11 mouse cellular contexts compared by ENCODE assay signal in genomic region chr9:111571619-111572018, GRCm38 (mm10).
DNase-seq lines count a peak whose midpoint lies in the region; ATAC-seq and TF ChIP-seq lines count a peak whose summit lies in the region.
"Had no signal": no experiment of that assay in that cellular context is flagged by ENCODE, and none has a peak within 500 bp of the region (broad histone marks: within the 10 kb centered on the region; RNA-seq: fewer than 3 reads in every experiment).

No protein-coding gene starts in this region.

- H3K9ac ChIP-seq in kidney, postnatal 0 days (ENCODE audit: low read depth, low read length), result no peak overlapping the region
- no peak overlapping the region for H3K9ac ChIP-seq in ES-Bruce4 (ENCODE audit: low read depth, poor library complexity, severe bottlenecking)
- no peak overlapping the region for H3K9ac ChIP-seq in embryonic facial prominence, embryonic 11.5 days (replicated peaks; ENCODE audit: low read length)
- H3K9ac ChIP-seq: neural tube, embryonic 13.5 days had no signal

- peak; percentile 25 to 44 for DNase-seq in cerebellum, postnatal 10 days
- DNase-seq in cerebellum, adult 8-10 months, result no peak
- peak; percentile 62 for DNase-seq in kidney, postnatal 0 days (ENCODE audit: low spot score)
- DNase-seq in kidney, adult 11 months, result no peak
- peak; percentile 9 for DNase-seq in embryonic facial prominence, embryonic 11.5 days (ENCODE audit: low spot score)
- no peak for DNase-seq in urinary bladder, postnatal 36 days (ENCODE audit: low spot score in 2 of 2)
- DNase-seq in frontal cortex, postnatal 36 days (ENCODE audit: low spot score in 2 of 2), result no peak
- DNase-seq: cerebellum, postnatal 25 days had no signal

- H3K27me3 ChIP-seq in kidney, postnatal 0 days (ENCODE audit: insufficient read depth, low read length), result no peaks in the 10 kb centered on the region
- no peaks in the 10 kb centered on the region for H3K27me3 ChIP-seq in ES-Bruce4 (ENCODE audit: control insufficient read depth, insufficient read depth, low read length, poor library complexity, severe bottlenecking)
- H3K27me3 ChIP-seq in embryonic facial prominence, embryonic 11.5 days (ENCODE audit: control insufficient read depth, insufficient read depth, low read length), result no peaks in the 10 kb centered on the region
- H3K27me3 ChIP-seq: neural tube, embryonic 13.5 days had no signal

- TF ChIP-seq EP300 in ES-Bruce4 (IDR thresholded peaks at IDR 0.05; ENCODE audit: insufficient read depth, low read depth, low read length), result no peak

- no peak overlapping the region for H3K27ac ChIP-seq in kidney, postnatal 0 days
- no peak overlapping the region for H3K27ac ChIP-seq in ES-Bruce4 (ENCODE audit: insufficient read depth, low read length)
- H3K27ac ChIP-seq in embryonic facial prominence, embryonic 11.5 days (replicated peaks; ENCODE audit: low read depth, low read length), result no peak overlapping the region
- H3K27ac ChIP-seq: neural tube, embryonic 13.5 days had no signal

- H3K4me3 ChIP-seq in kidney, postnatal 0 days (replicated peaks; ENCODE audit: low read depth, low read length), result no peak overlapping the region
- H3K4me3 ChIP-seq in ES-Bruce4 (ENCODE audit: low read depth, low read length), result no peak overlapping the region
- no peak overlapping the region for H3K4me3 ChIP-seq in embryonic facial prominence, embryonic 11.5 days (ENCODE audit: low read depth, low read length)
- H3K4me3 ChIP-seq: neural tube, embryonic 13.5 days had no signal

- TF ChIP-seq CTCF in kidney, postnatal 0 days (IDR thresholded peaks at IDR 0.05; ENCODE audit: low read depth), result peak; percentile 48; the same call in 1 of the 2 replicates
- TF ChIP-seq CTCF in ES-Bruce4 (IDR thresholded peaks at IDR 0.05; ENCODE audit: low read depth, low read length), result peak; percentile 13

- no peak for ATAC-seq in kidney, postnatal 0 days (replicated peaks; ENCODE audit: low FRiP score, low read depth)
- ATAC-seq in embryonic facial prominence, embryonic 11.5 days (replicated peaks; ENCODE audit: insufficient number of reproducible peaks, low FRiP score, low TSS enrichment, low read depth), result no peak
- ATAC-seq: inflammation-experienced regulatory T-cells, adult 6 months had no signal

- H3K36me3 ChIP-seq in kidney, postnatal 0 days (ENCODE audit: insufficient read depth, low read length), result no peaks in the 10 kb centered on the region
- no peaks in the 10 kb centered on the region for H3K36me3 ChIP-seq in ES-Bruce4 (ENCODE audit: control insufficient read depth, insufficient read depth, low read length, poor library complexity, severe bottlenecking)
- no peaks in the 10 kb centered on the region for H3K36me3 ChIP-seq in embryonic facial prominence, embryonic 11.5 days (replicated peaks; ENCODE audit: control insufficient read depth, insufficient read depth, low read depth, low read length)
- H3K36me3 ChIP-seq: neural tube, embryonic 13.5 days had no signal

- 81% methylated on average over 5 of the region's 5 CpGs for WGBS in kidney, postnatal 0 days
- 91% methylated on average over 5 of the region's 5 CpGs for WGBS in embryonic facial prominence, embryonic 11.5 days

- TF ChIP-seq POLR2A in ES-Bruce4 (IDR thresholded peaks at IDR 0.05; ENCODE audit: insufficient read depth, low read length), result no peak

- no peaks in the 10 kb centered on the region for H3K9me3 ChIP-seq in kidney, postnatal 0 days (replicated peaks; ENCODE audit: low read length)
- H3K9me3 ChIP-seq in ES-Bruce4 (replicated peaks; ENCODE audit: control insufficient read depth, insufficient read depth, low read length, poor library complexity, severe bottlenecking), result no peaks in the 10 kb centered on the region
- H3K9me3 ChIP-seq in embryonic facial prominence, embryonic 11.5 days (replicated peaks; ENCODE audit: control insufficient read depth, low read length), result no peaks in the 10 kb centered on the region
- H3K9me3 ChIP-seq: neural tube, embryonic 13.5 days had no signal

- H3K4me1 ChIP-seq in kidney, postnatal 0 days (replicated peaks; ENCODE audit: insufficient read depth, low read length), result no peaks in the 10 kb centered on the region
- H3K4me1 ChIP-seq in ES-Bruce4 (ENCODE audit: control insufficient read depth, insufficient read depth, low read length), result peaks cover 4% of the 10 kb centered on the region
- no peaks in the 10 kb centered on the region for H3K4me1 ChIP-seq in embryonic facial prominence, embryonic 11.5 days (ENCODE audit: control insufficient read depth, insufficient read depth, low read length)

- H3K4me2 ChIP-seq in kidney, postnatal 0 days (ENCODE audit: low read length), result no peak overlapping the region
- no peak overlapping the region for H3K4me2 ChIP-seq in embryonic facial prominence, embryonic 11.5 days (ENCODE audit: low read depth, low read length)
- H3K4me2 ChIP-seq: neural tube, embryonic 13.5 days had no signal

Comparison
In these comparisons a context has a peak if more than half of its experiments do, and no peak if none do; other contexts are left out.
1. DNase-seq: peak in cerebellum, postnatal 10 days (2 of 2), kidney, postnatal 0 days (single experiment) and embryonic facial prominence, embryonic 11.5 days (single experiment); none in cerebellum, adult 8-10 months (single experiment), kidney, adult 11 months (single experiment), urinary bladder, postnatal 36 days (0 of 2) and frontal cortex, postnatal 36 days (0 of 2).